Mouse (Mus musculus): ENCODE measurements around the gene Sfpq. TPM values are rescaled to one million over a fixed set of nuclear protein-coding genes. Genes with fewer than 3 reads are reported as not detected.

Gene Sfpq
- total and polyA plus RNA-seq, 3 experiments, result 16.7 to 75.5 (median 72.2) TPM

GRCm38 (mm10) chr4:127080806-127081205 is 59.7 kb downstream of the Sfpq start:
- H3K79me2 ChIP-seq (replicated peaks; ENCODE audit: control insufficient read depth, insufficient read depth, low read length), result no peaks in the 10 kb centered on the region
- H3K27me3 ChIP-seq (ENCODE audit: control insufficient read depth, insufficient read depth, low read length), result no peaks in the 10 kb centered on the region
- intact Hi-C loops (cut with DNase I), result no loop called here
- WGBS, result 44% methylated on average over 1 of the region's 1 CpGs
- no peaks in the 10 kb centered on the region for H3K36me3 ChIP-seq (ENCODE audit: control insufficient read depth, insufficient read depth, low read length)
- H3K4me3 ChIP-seq, result no peak overlapping the region
- DNase-seq, result no peak
- no peak overlapping the region for H3K9ac ChIP-seq (ENCODE audit: low read depth, low read length)
- H3K27ac ChIP-seq, result no peak overlapping the region
- TF ChIP-seq POLR2A (IDR thresholded peaks at IDR 0.05; ENCODE audit: insufficient read depth, low read depth, low read length) (no peak), CTCF (IDR thresholded peaks at IDR 0.05) (no peak), EP300 (IDR thresholded peaks at IDR 0.05; ENCODE audit: insufficient read depth, low read depth, low read length) (no peak)
- H3K4me1 ChIP-seq (ENCODE audit: control insufficient read depth, insufficient read depth, low read length), result peaks cover 4% of the 10 kb centered on the region

- no peak overlapping the region for H3K27ac ChIP-seq
- TF ChIP-seq EP300 (IDR thresholded peaks at IDR 0.05; ENCODE audit: insufficient read depth, low read depth, low read length), result no peak
- no peak for TF ChIP-seq POLR2A (IDR thresholded peaks at IDR 0.05; ENCODE audit: insufficient read depth, low read depth, low read length)
- no peak for TF ChIP-seq CTCF (IDR thresholded peaks at IDR 0.05)
- H3K27me3 ChIP-seq (ENCODE audit: control insufficient read depth, insufficient read depth, low read length), result no peaks in the 10 kb centered on the region
- no peak for DNase-seq
- H3K79me2 ChIP-seq (replicated peaks; ENCODE audit: control insufficient read depth, insufficient read depth, low read length), result no peaks in the 10 kb centered on the region
- 83% methylated on average over 2 of the region's 2 CpGs for WGBS
- intact Hi-C loops (cut with DNase I), result no loop called here
- H3K9ac ChIP-seq (ENCODE audit: low read depth, low read length), result no peak overlapping the region
- peaks cover 1% of the 10 kb centered on the region; the same call in 1 of the 2 replicates for H3K4me1 ChIP-seq (ENCODE audit: control insufficient read depth, insufficient read depth, low read length)
- no peak overlapping the region for H3K4me3 ChIP-seq
- no peaks in the 10 kb centered on the region for H3K36me3 ChIP-seq (ENCODE audit: control insufficient read depth, insufficient read depth, low read length)
Measured at GRCm38 (mm10) chr4:127083131-127083530, 62.0 kb downstream of the Sfpq start.

- intact Hi-C loops (cut with DNase I), result no loop called here
- WGBS, result 67% methylated on average over 1 of the region's 1 CpGs
Measured at GRCm38 (mm10) chr4:127085761-127086160, 64.6 kb downstream of the Sfpq start.

More at GRCm38 (mm10) chr4:127085761-127086160, 64.6 kb downstream of the Sfpq start:
- no peak overlapping the region for H3K27ac ChIP-seq
- no peak overlapping the region for H3K9ac ChIP-seq (ENCODE audit: low read depth, low read length)
- TF ChIP-seq CTCF (IDR thresholded peaks at IDR 0.05), result no peak
- TF ChIP-seq EP300 (IDR thresholded peaks at IDR 0.05; ENCODE audit: insufficient read depth, low read depth, low read length), result no peak
- TF ChIP-seq POLR2A (IDR thresholded peaks at IDR 0.05; ENCODE audit: insufficient read depth, low read depth, low read length), result no peak
- no peaks in the 10 kb centered on the region for H3K79me2 ChIP-seq (replicated peaks; ENCODE audit: control insufficient read depth, insufficient read depth, low read length)
- no peak for DNase-seq
- no peak overlapping the region for H3K4me3 ChIP-seq
- H3K27me3 ChIP-seq (ENCODE audit: control insufficient read depth, insufficient read depth, low read length), result no peaks in the 10 kb centered on the region
- no peaks in the 10 kb centered on the region for H3K4me1 ChIP-seq (ENCODE audit: control insufficient read depth, insufficient read depth, low read length)
- no peaks in the 10 kb centered on the region for H3K36me3 ChIP-seq (ENCODE audit: control insufficient read depth, insufficient read depth, low read length)

Other genes starting within 250 kb of the Sfpq start
- gene Zmym4, start 53.2 kb upstream of the Sfpq start, total RNA-seq (2021), result 10 to 100 TPM; 20.2 to 22.6 TPM
- gene Zmym4, start 53.2 kb upstream of the Sfpq start, polyA plus RNA-seq (2012; rRNA removed), result 3.5 and 7.3 TPM in 2 replicates
- gene Zmym1, start 39.8 kb downstream of the Sfpq start, total RNA-seq (2021), result 1 to 10 TPM; 4.1 to 5.6 TPM
- gene Zmym1, start 39.8 kb downstream of the Sfpq start, polyA plus RNA-seq (2012; rRNA removed), result 2.4 and 2.7 TPM in 2 replicates
- 10 to 100 TPM in 1 of 2 experiments, 1 to 10 TPM in 1; 9.0 to 11.9 TPM for gene Zmym6, start 56.1 kb downstream of the Sfpq start, total RNA-seq (2021)
- gene Zmym6, start 56.1 kb downstream of the Sfpq start, polyA plus RNA-seq (2012; rRNA removed), result 4.9 and 8.4 TPM in 2 replicates
- gene Tmem35b, start 102.4 kb downstream of the Sfpq start, total RNA-seq (2021), result 1 to 10 TPM; 1.4 to 2.0 TPM
- gene Tmem35b, start 102.4 kb downstream of the Sfpq start, polyA plus RNA-seq (2012; rRNA removed), result 5.6 TPM in 2 replicates
- under 1 TPM; 0.20 to 0.21 TPM for gene Dlgap3, start 147.9 kb downstream of the Sfpq start, total RNA-seq (2021)
- gene Dlgap3, start 147.9 kb downstream of the Sfpq start, polyA plus RNA-seq (2012; rRNA removed), result 0.09 and 0.21 TPM in 2 replicates
- 10 to 100 TPM; 50.3 to 51.6 TPM for gene Smim12, start 222.5 kb downstream of the Sfpq start, total RNA-seq (2021)
- gene Smim12, start 222.5 kb downstream of the Sfpq start, polyA plus RNA-seq (2012; rRNA removed), result 43.3 and 47.7 TPM in 2 replicates

Data from heart, adult 2 months (tissue).